Mouse (Mus musculus) splenic B cell, adult 2 months (primary cell): Measurements from ENCODE around the gene Rsl24d1.
"Not testable (repeated sequence)": the region's sequence is repeated elsewhere in the genome, so short reads cannot be mapped to it uniquely, and the experiment has no call there.

Experiments
- DNase-seq: peaks from one replicate; pipeline ENCODE4 v3.0.0-alpha.2; 2011; ENCODE audit warnings: low read depth, low spot score
- H3K27me3 ChIP-seq: 2 replicates; pipeline ENCODE4 v1.6.1; 2012; ENCODE audit warnings: mild to moderate bottlenecking, low read length, moderate library complexity, mixed read lengths; ENCODE audit not compliant: control insufficient read depth, poor library complexity, insufficient read depth, severe bottlenecking
- H3K36me3 ChIP-seq: 2 replicates; pipeline ENCODE4 v1.6.1; 2012; ENCODE audit warnings: mild to moderate bottlenecking, low read length, moderate library complexity, mixed read lengths; ENCODE audit not compliant: control insufficient read depth, poor library complexity, insufficient read depth, severe bottlenecking

The Rsl24d1 gene

DNA sequence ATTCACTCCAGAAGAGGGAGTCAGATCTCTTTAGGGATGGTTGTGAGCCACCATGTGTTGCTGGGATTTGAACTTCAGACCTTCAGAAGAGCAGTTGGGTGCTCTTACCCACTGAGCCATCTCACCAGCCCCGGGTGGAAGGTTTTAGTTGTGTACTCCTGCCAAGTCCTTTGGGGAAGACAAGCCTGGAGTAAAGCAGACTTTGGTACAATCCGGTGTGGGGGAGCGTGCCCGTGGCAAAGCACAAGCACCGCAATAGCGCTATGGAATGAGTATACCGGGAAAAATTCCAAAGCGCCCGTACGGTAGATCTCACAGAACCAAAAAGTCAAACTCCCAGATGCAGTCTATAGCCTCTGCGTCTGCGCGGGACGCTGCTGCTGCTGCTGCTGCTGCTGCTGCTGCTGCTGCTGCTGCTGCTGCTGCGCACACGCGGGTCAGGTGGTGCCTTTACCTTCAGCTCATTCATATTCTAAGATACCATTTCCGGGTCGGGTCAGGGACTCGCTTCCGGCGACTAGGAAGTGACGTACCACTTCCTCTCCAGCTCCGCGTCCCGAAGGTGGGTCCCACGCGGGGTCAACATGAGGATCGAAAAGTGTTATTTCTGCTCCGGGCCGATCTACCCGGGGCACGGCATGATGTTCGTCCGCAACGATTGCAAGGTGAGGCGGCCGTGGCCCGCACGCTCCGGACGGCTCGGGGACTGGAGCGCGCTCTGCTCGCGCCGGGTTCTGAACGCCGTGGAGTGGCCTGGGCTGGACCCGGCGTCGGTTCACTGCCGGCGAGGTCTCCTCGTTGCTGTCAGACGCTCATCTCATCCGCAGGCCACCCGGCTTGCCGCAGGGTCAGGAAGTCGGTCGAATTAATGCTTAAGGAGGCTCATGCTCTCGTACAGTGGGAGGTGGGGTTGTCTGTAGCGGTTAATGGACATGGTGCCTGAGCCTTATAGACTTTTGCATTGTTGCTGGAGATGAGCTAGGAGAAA is at the start of gene Rsl24d1:
Rsl24d1 (plus strand) TSS at position 508 of the 988 bp plus-strand sequence.
- peak; percentile 91 for DNase-seq
- H3K36me3 ChIP-seq, result no peaks in the 10 kb centered on the region; the same call in 1 of the 2 replicates
- no peaks in the 10 kb centered on the region for H3K27me3 ChIP-seq

DNA sequence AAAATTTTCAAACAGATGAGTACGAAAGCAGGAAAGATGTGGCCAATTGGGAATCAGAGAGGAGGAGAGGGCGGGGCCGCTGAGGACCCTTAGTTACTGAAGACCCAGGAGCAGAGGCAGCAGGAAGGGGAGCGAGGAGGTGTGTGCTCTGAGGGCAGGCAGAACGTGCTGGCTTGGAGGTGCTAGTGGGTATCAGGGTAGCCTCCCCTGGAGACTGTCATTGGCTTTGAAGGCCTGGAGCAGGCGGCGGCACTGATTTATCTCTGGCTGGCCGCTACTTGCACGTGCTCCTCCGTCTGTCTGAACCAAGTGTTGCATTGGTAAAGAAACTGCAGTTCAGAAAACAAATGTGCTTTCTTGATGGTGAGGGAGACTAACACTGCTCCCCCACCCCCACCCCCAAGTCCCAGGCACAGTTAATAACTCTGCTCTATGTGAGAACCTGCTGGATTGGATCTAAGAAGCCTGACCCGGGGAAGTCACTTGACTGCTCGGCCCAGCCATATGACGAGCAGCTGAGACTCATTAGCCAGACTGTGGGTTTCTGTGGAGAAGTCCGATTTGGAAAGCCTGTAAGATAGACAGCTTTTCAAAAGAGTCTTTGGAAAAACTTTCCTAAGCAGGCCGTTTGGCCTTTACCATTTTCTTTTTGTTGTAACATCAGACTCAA is 49.5 kb upstream of the Rsl24d1 start:
- 0 out of 2 replicates have a peak, but pooled peaks cover 2% of the 10 kb centered on the region for H3K36me3 ChIP-seq
- DNase-seq, result no peak
- no peaks in the 10 kb centered on the region for H3K27me3 ChIP-seq

DNA sequence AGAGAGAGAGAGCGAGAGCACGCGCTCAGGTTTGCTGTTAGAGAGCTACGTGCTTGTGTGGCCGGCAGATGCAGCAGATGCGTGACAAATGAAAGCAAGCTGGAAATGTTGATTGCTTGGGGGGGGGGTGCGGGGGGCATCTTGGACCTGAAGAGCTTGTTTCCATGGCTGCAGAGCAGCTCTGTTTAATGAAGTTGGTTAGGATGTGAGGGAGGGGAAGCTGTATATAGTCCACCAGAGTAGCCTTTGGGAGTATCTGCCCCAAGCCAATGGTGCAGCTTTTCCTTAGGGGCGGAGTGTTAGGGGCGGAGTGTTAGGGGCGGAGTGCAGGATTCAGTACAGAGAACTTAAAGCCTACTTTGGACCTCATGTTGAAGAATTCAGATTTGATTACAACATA is 46.1 kb upstream of the Rsl24d1 start:
- Histone ChIP-seq H3K27me3 (no peaks in the 10 kb centered on the region), H3K36me3 (0 out of 2 replicates have a peak, but pooled peaks cover 2% of the 10 kb centered on the region)
- DNase-seq, result no peak

DNA sequence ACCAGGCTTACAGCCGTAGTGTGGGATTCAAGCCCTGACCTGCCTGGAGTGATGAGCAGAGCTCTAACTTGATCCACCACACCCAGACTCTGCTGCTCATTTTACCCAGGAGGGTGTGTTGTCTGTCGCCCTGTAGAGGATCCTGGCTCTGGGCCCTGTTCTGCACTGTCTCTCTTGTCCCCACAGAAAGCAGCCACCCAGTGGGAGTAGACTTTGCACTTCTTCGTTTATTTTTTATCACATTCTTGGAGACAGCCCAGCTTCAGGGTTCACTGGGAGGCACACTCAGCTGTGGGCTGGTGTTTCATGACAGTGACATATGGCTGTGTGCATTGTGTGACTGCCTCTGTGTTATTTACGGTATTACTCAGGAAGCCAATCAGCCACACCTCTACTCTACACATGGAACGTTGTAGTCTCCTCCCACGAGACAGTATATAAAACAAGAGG is 45.0 kb upstream of the Rsl24d1 start:
- no peak for DNase-seq
- Histone ChIP-seq H3K27me3 (no peaks in the 10 kb centered on the region), H3K36me3 (0 out of 2 replicates have a peak, but pooled peaks cover 2% of the 10 kb centered on the region)

DNA sequence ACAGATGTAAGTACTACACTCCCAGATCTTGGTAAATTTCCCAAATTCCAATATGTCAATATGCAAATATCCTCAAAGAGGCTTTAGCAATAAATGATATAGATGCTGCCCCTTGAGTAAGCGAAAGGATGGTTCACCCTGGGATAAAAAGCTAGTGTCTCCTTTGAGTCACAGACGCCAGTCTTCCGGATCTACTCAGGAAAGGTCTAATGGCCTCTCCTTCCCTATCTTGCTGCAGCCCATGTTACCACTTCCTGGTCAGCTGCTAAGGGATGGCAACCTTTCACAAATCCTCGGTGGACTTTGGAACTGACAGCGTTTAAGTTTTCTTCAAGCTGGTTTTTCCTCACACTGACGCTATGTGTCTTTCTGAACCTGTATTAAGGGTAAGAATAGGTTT is 44.5 kb upstream of the Rsl24d1 start:
- Histone ChIP-seq H3K36me3 (0 out of 2 replicates have a peak, but pooled peaks cover 2% of the 10 kb centered on the region), H3K27me3 (no peaks in the 10 kb centered on the region)
- DNase-seq, result no peak

DNA sequence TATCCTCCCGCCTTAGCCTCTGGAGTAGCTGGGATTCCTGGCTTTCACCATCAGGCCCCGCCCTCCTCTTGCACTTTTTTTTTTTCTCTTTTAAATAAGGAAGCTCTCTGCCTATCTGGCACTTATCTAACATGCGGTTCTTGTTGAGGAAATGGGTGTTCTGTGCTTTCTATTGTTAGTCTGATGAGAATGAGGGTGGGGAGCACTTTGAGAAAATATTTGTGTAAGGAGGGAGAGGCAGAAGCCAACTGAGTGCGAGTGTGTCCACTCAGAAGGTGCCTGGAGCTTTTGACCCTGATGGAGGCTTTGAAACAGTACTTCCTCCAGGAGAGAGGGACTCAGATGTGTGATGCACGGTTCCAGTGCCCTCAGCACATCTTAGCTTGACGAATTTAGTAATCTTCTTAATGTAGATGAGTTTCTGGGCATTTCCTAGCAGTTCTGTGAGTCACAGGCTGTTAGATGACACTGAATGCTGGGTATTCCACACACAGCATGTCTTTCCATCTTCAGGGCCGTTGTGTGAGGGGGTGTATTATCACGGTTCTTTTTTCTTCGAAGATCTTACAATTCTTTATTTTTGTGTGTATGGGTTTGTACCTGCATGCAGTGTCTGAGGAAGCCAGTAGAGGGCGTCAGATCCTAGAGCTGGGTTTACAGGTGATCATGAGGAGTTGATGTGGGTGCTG is 42.1 kb upstream of the Rsl24d1 start:
- Histone ChIP-seq H3K36me3 (0 out of 2 replicates have a peak, but pooled peaks cover 2% of the 10 kb centered on the region), H3K27me3 (no peaks in the 10 kb centered on the region)
- peak; percentile 11 for DNase-seq

DNA sequence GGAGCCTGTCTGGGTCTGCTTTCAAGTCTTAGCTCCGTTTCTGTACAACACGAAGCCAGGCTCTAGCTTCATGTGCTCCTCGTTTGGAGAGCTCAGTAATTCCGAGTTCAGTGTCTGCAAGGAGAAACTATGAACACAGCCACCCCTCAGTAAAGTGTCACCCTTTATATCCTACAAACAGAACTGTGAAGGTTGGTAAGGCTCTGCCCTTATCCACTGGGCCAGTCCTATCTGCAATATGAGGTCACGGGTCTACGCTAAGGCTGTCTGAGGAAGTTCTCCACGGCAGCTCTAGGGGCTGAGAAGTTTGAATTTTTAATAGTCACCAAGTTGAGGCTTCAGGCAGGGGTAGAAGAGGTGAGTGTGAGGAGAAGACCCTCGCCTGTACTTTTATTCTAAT is 40.8 kb upstream of the Rsl24d1 start:
- Histone ChIP-seq H3K27me3 (no peaks in the 10 kb centered on the region), H3K36me3 (no peaks in the 10 kb centered on the region)
- no peak for DNase-seq

DNA sequence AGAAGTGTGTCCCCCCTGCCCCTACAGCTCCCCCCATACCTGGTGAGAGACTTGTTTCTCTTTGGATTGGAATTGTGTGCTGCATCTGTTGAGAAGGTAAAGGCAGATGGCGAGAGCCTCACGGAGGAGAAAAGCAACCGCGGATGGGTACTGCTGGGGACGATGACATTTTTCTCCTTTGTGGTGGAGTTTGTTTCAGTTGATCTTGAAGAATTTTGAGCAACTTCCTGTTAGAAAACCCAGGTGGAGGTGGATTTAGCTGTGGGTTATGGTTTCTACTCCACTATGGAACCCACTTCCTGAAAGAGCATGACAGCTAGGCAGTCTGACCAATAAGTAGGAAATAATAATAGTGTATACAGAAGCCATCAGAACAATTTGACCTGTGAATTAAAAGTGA is 40.1 kb upstream of the Rsl24d1 start:
- H3K36me3 ChIP-seq, result no peaks in the 10 kb centered on the region
- no peak for DNase-seq
- no peaks in the 10 kb centered on the region for H3K27me3 ChIP-seq

DNA sequence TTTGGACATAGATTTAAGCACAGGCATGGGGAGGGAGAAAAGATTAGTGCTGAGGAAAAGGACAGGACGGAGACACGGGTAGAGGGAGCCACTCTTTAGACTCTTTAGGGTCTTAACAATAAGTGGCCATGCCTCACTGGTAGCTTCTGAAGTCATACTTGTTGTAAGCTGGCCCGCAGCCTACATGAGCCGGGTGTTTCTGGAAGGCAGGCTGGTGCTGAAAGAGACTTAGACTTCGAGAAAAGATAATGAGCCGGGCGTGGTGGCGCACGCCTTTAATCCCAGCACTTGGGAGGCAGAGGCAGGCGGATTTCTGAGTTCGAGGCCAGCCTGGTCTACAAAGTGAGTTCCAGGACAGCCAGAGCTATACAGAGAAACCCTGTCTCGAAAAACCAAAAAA is 33.9 kb upstream of the Rsl24d1 start:
- H3K27me3 ChIP-seq, H3K36me3 ChIP-seq, DNase-seq: not testable (repeated sequence)

DNA sequence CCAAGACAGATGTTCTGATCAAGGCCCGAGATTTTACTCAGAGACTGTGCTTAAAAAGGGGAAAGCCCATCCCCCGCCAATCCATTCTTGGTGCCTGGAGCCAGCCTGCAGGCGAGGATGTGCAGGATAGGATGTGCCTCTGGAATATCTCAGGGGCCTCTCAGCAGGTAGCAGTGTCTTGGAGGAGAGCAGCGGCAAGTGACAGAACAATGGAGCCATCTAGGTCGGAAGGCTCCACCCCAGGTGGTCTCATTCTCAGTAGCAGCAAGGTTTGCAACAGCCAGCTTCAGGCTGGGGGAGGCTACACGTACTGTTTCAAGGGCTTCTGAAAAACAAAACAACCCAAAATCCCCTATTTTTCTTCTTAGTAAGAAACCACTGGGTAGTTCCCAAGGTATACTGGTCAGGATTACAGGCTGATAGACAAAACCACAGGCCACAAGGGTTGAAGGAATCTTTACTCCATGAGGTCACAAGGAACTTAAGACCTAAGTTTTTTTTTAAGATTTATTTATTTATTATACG is 33.4 kb upstream of the Rsl24d1 start:
- no peaks in the 10 kb centered on the region; the same call in 1 of the 2 replicates for H3K27me3 ChIP-seq
- DNase-seq, result no peak
- H3K36me3 ChIP-seq, result no peaks in the 10 kb centered on the region

DNA sequence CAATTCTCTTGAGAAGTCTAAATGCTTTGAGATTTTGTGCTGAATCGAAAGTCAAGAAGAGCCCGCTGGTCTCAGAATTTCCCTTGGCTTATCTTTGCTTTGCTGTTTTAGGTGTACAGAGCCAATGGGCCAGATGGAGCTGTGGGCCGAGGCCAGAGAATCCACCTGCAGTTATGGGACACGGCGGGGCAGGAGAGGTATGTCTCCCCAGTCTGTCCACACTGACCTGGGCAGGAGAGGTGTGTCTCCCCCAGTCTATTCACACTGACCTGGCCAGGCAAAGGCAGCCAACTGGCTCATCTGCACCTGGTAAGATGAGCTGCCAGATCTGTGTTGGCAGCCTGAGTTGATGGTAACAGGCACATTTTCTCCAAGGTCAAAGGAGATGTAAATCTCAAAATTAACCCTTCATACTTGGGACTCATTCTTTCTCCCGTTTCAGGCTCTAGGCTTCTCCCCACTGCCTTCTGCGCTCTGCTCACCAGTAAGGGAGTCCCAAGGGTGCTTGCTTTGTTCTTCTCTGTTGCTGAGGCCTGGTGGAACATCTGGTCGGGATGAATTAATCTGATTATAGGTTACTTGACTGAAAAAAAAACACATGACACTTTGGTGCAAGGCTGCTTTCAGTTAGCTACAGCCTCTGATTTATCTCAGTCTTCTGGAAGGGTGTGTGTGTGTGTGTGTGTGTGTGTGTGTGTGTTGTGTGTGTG is 30.8 kb upstream of the Rsl24d1 start:
- Histone ChIP-seq H3K36me3 (no peaks in the 10 kb centered on the region), H3K27me3 (no peaks in the 10 kb centered on the region; the same call in 1 of the 2 replicates)
- DNase-seq, result no peak

DNA sequence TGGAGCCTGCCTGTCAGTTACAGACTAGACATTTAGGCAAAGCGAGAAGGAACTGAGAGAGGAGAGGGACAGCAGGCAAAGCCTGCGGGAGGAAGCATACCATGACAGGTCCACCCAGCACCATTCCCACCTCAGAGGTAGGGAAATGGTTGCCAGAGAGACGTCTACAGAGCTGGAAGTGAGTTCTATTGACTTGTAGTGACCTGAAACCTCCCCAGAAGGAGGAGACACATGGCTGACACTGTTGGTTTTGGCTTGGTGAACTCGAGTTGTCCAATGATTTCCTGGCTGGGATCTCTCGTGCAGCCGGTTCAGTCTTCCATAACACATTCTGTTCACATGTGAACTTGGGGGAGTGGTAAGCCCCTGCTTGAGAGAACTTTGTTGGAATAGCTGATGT is 29.3 kb upstream of the Rsl24d1 start:
- no peaks in the 10 kb centered on the region; the same call in 1 of the 2 replicates for H3K27me3 ChIP-seq
- no peaks in the 10 kb centered on the region for H3K36me3 ChIP-seq
- no peak for DNase-seq

DNA sequence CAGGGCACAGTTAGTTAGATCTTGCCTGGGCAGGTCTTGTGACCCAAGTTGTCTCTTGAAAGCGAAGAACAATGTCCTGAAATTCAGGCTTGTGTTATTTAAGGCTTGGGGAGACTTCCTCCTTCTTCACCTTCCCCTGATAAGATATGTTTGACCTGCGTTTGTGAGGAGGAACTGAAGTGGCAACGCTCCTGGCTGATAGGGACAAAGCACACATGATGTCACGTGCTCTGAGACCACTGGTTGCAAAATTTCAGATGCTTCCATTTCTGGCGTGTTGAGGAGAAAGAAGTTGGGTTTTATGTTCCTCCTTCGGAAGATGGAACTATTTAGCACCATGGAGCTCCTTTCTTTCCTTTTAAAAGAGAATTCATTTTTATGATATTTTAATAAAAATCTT is 27.4 kb upstream of the Rsl24d1 start:
- H3K27me3 ChIP-seq, result no peaks in the 10 kb centered on the region; the same call in 1 of the 2 replicates
- H3K36me3 ChIP-seq, result no peaks in the 10 kb centered on the region
- no peak for DNase-seq

DNA sequence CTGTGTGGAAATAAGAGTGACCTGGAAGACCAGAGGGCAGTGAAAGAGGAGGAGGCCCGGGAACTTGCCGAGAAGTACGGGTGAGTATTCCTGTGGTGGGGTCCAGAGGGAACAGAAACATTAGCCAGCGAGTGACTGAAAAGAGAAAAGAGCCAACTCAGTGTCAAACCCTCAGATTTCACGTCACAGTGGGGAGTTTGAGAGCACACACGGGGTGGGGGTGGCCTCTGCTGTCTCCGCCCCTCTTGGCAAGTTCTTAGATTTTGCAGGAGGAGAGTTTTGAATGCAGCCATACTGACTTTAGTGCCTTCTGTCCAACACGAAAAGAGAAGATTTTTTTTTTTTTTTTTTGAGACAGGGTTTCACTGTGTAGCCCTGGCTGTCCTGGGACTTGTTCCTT is 26.1 kb upstream of the Rsl24d1 start:
- Histone ChIP-seq H3K36me3 (no peaks in the 10 kb centered on the region), H3K27me3 (no peaks in the 10 kb centered on the region)
- DNase-seq, result no peak
